Mouse (Mus musculus) lung, postnatal 0 days (tissue): ENCODE data around the gene Thsd1.

Source experiments
- CTCF ChIP-seq: IDR thresholded peaks from 2 replicates; pipeline ENCODE4 v1.5.1; 2016; ENCODE audit warnings: antibody characterized with exemption, mild to moderate bottlenecking
- EP300 ChIP-seq: IDR thresholded peaks from 2 replicates; pipeline ENCODE4 v1.6.1; 2016; ENCODE audit warnings: antibody characterized with exemption, mild to moderate bottlenecking, control low read depth

- TF ChIP-seq CTCF, result peak; percentile 29
- TF ChIP-seq EP300, result no peak
Observed at GRCm38 (mm10) chr8:22199481-22199880, 27.6 kb upstream of the Thsd1 start.
